Mouse (Mus musculus): ENCODE data around the gene Rbpj. TPM values are rescaled to one million over a fixed set of nuclear protein-coding genes. Genes with fewer than 3 reads are reported as not detected.

Gene Rbpj
- total and polyA plus RNA-seq, 3 experiments = 40.5 to 62.8 (median 61.3) TPM

DNA sequence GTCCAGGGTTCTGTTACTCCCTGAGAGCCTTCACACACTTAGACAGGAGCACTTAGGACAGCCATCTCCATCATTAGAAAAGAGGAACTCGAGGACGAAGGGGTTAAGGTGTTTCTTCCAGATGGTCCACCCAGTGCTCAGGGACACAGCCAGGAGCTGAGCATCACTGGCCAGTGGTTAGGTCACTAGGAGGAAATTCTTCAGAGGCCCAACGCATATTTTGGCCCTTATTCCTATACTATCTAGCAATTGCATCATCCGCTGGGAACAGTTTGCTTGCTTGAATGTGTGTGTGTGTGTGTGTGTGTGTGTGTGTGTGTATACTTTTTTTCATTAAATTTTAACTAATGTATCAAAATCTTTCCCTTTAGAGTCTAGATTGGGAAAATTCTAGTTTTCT lies 45.5 kb downstream of the Rbpj start:
- no peak overlapping the region for H3K4me3 ChIP-seq (replicated peaks in 1 of 3; ENCODE audit: low read depth in 2 of 3, low read length in 2 of 3, poor library complexity in 1 of 3)
- no peaks in the 10 kb centered on the region for H3K27me3 ChIP-seq (replicated peaks)
- H3K9ac ChIP-seq (ENCODE audit: insufficient read depth, low read depth) = no peak overlapping the region
- no peak for TF ChIP-seq IRF4 (IDR thresholded peaks at IDR 0.05; ENCODE audit: low read depth, low read length)
- no peak for TF ChIP-seq ZKSCAN1 (IDR thresholded peaks at IDR 0.05; ENCODE audit: borderline replicate concordance, low read depth, low read length)
- TF ChIP-seq RCOR1 (conservative IDR thresholded peaks at IDR 0.05; ENCODE audit: low read depth, low read length) = no peak
- no peak for TF ChIP-seq SIN3A (IDR thresholded peaks at IDR 0.05; ENCODE audit: low read length)
- no peak for TF ChIP-seq NELFE (IDR thresholded peaks at IDR 0.05; ENCODE audit: low read depth, low read length)
- TF ChIP-seq POLR2AphosphoS2 (IDR thresholded peaks at IDR 0.05; ENCODE audit: low read depth, low read length) = no peak
- TF ChIP-seq MEF2A (IDR thresholded peaks at IDR 0.05; ENCODE audit: borderline replicate concordance, low read depth, low read length) = no peak
- TF ChIP-seq ZNF384 (IDR thresholded peaks at IDR 0.05; ENCODE audit: low read depth, low read length) = no peak
- TF ChIP-seq SMC3 (IDR thresholded peaks at IDR 0.05; ENCODE audit: low read depth, low read length) = no peak
- TF ChIP-seq USF2 (conservative IDR thresholded peaks at IDR 0.05; ENCODE audit: low read depth, low read length) = no peak
- TF ChIP-seq HCFC1 (IDR thresholded peaks at IDR 0.05; ENCODE audit: low read depth, low read length) = no peak
- no peak for TF ChIP-seq CTCF (conservative IDR thresholded peaks at IDR 0.05 in 1 of 2, IDR thresholded peaks at IDR 0.05 in 1 of 2; ENCODE audit: low read depth in 2 of 2, low read length in 2 of 2)
- TF ChIP-seq JUND (conservative IDR thresholded peaks at IDR 0.05; ENCODE audit: low read depth, low read length) = no peak
- no peak for TF ChIP-seq TCF12 (IDR thresholded peaks at IDR 0.05; ENCODE audit: low read depth, low read length)
- TF ChIP-seq TBP (conservative IDR thresholded peaks at IDR 0.05; ENCODE audit: low read depth, low read length) = no peak
- TF ChIP-seq E2F4 (IDR thresholded peaks at IDR 0.05; ENCODE audit: insufficient replicate concordance, low read depth, low read length) = no peak
- TF ChIP-seq BHLHE40 (IDR thresholded peaks at IDR 0.05; ENCODE audit: low read depth, low read length) = no peak
- TF ChIP-seq MAX (IDR thresholded peaks at IDR 0.05; ENCODE audit: low read length) = no peak
- in situ Hi-C loops (cut with MboI; ENCODE audit: low pct_ligation_motif_present, low pct_unique_long_range_greater_than_20kb, low sequenced_read_pairs) = no loop called here
- peaks cover 31 to 58% of the 10 kb centered on the region in 2 experiments for H3K4me1 ChIP-seq (ENCODE audit: control insufficient read depth in 1 of 2, insufficient read depth in 2 of 2)
- no peak overlapping the region for H3K4me2 ChIP-seq (ENCODE audit: insufficient read depth, low read depth, poor library complexity, severe bottlenecking)
- H3K79me2 ChIP-seq (replicated peaks; ENCODE audit: control insufficient read depth, extremely low read depth, insufficient read depth, poor library complexity, severe bottlenecking) = no peaks in the 10 kb centered on the region
- H3K27ac ChIP-seq (ENCODE audit: insufficient read depth, low read depth) = no peak overlapping the region
- no peak for DNase-seq (ENCODE audit: extremely low read depth)
- H3K36me3 ChIP-seq (replicated peaks in 1 of 2; ENCODE audit: control insufficient read depth in 1 of 2, insufficient read depth in 1 of 2, low read length in 1 of 2) = no peaks in the 10 kb centered on the region
- peaks cover 3% of the 10 kb centered on the region for H3K9me3 ChIP-seq (replicated peaks; ENCODE audit: low read length)
- dilution Hi-C loops (cut with MboI; ENCODE audit: extremely low pct_ligation_motif_present, extremely low pct_unique_long_range_greater_than_20kb, low sequenced_read_pairs) = no loop called here

DNA sequence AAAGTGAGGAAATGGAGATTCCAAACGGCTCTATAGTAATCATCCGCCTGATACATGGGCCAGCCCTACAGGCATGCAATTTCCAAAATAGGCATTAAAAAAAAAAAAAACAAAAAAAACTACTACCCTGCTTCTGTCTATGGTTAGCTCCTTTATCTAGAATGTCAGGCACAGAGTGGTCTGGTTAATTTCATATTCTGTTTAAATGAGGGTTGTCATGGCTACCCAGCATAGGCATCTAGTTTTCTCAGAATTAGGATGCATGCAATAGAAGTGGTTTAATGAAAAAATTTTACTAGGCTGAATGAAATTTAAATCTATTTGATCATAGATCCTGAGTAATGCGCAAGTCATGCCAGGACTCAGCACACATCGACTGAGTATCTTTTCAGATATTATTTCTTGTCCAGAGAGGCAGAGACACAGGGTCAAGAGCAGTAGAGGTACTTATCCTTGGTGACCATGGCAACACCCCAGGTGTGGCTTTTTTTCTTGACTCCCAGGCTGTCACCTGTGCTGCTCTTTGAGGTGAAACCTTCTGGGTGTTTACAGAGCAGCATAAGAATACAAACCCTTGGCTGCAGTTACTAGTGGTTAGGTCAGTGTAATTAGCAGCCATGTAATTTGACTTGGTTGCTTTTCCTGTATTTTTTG lies 49.1 kb downstream of the Rbpj start:
- DNase-seq (ENCODE audit: extremely low read depth) = no peak
- in situ Hi-C loops (cut with MboI; ENCODE audit: low pct_ligation_motif_present, low pct_unique_long_range_greater_than_20kb, low sequenced_read_pairs) (no loop called here), dilution Hi-C loops (cut with MboI; ENCODE audit: extremely low pct_ligation_motif_present, extremely low pct_unique_long_range_greater_than_20kb, low sequenced_read_pairs) (no loop called here)
- Histone ChIP-seq H3K27ac (ENCODE audit: insufficient read depth, low read depth) (no peak overlapping the region), H3K4me3 (replicated peaks in 1 of 3; ENCODE audit: low read depth in 2 of 3, low read length in 2 of 3, poor library complexity in 1 of 3) (no peak overlapping the region), H3K27me3 (replicated peaks) (no peaks in the 10 kb centered on the region), H3K9me3 (replicated peaks; ENCODE audit: low read length) (peaks cover 6% of the 10 kb centered on the region), H3K9ac (ENCODE audit: insufficient read depth, low read depth) (no peak overlapping the region), H3K4me2 (ENCODE audit: insufficient read depth, low read depth, poor library complexity, severe bottlenecking) (no peak overlapping the region), H3K36me3 (replicated peaks in 1 of 2; ENCODE audit: control insufficient read depth in 1 of 2, insufficient read depth in 1 of 2, low read length in 1 of 2) (no peaks in the 10 kb centered on the region), H3K4me1 (ENCODE audit: control insufficient read depth in 1 of 2, insufficient read depth in 2 of 2) (peaks cover 13 to 23% of the 10 kb centered on the region in 2 experiments), H3K79me2 (replicated peaks; ENCODE audit: control insufficient read depth, extremely low read depth, insufficient read depth, poor library complexity, severe bottlenecking) (no peaks in the 10 kb centered on the region)
- no peak for TF ChIP-seq SMC3 (IDR thresholded peaks at IDR 0.05; ENCODE audit: low read depth, low read length)
- TF ChIP-seq ZC3H11A (IDR thresholded peaks at IDR 0.05; ENCODE audit: low read depth, low read length) = no peak
- TF ChIP-seq SIN3A (IDR thresholded peaks at IDR 0.05; ENCODE audit: low read length) = no peak
- no peak for TF ChIP-seq ZNF384 (IDR thresholded peaks at IDR 0.05; ENCODE audit: low read depth, low read length)
- no peak for TF ChIP-seq POLR2AphosphoS2 (IDR thresholded peaks at IDR 0.05; ENCODE audit: low read depth, low read length)
- TF ChIP-seq JUN (IDR thresholded peaks at IDR 0.05; ENCODE audit: insufficient read depth, low read depth, low read length) = no peak
- no peak for TF ChIP-seq BHLHE40 (IDR thresholded peaks at IDR 0.05; ENCODE audit: low read depth, low read length)
- no peak for TF ChIP-seq RCOR1 (conservative IDR thresholded peaks at IDR 0.05; ENCODE audit: low read depth, low read length)
- TF ChIP-seq GABPA (IDR thresholded peaks at IDR 0.05; ENCODE audit: insufficient replicate concordance, low read depth, low read length) = no peak
- TF ChIP-seq ZKSCAN1 (IDR thresholded peaks at IDR 0.05; ENCODE audit: borderline replicate concordance, low read depth, low read length) = no peak
- TF ChIP-seq PAX5 (IDR thresholded peaks at IDR 0.05; ENCODE audit: low read length) = no peak
- no peak for TF ChIP-seq EP300 (IDR thresholded peaks at IDR 0.05; ENCODE audit: low read length)
- no peak for TF ChIP-seq MYC (IDR thresholded peaks at IDR 0.05; ENCODE audit: low read depth, low read length)
- TF ChIP-seq CHD2 (IDR thresholded peaks at IDR 0.05; ENCODE audit: low read length) = no peak
- no peak for TF ChIP-seq HCFC1 (IDR thresholded peaks at IDR 0.05; ENCODE audit: low read depth, low read length)
- no peak for TF ChIP-seq MEF2A (IDR thresholded peaks at IDR 0.05; ENCODE audit: borderline replicate concordance, low read depth, low read length)
